Mouse (Mus musculus): ENCODE results near the gene Soat2. TPM values are rescaled to one million over a fixed set of nuclear protein-coding genes. Genes with fewer than 3 reads are reported as not detected.

Soat2 gene
- under 1 TPM in 1 of 2 experiments, not detected in 1; 0.26 TPM for total RNA-seq (2021)
- long read RNA-seq, experiment 1, result 0 reads
- long read RNA-seq, experiment 2, result 0 reads

DNA sequence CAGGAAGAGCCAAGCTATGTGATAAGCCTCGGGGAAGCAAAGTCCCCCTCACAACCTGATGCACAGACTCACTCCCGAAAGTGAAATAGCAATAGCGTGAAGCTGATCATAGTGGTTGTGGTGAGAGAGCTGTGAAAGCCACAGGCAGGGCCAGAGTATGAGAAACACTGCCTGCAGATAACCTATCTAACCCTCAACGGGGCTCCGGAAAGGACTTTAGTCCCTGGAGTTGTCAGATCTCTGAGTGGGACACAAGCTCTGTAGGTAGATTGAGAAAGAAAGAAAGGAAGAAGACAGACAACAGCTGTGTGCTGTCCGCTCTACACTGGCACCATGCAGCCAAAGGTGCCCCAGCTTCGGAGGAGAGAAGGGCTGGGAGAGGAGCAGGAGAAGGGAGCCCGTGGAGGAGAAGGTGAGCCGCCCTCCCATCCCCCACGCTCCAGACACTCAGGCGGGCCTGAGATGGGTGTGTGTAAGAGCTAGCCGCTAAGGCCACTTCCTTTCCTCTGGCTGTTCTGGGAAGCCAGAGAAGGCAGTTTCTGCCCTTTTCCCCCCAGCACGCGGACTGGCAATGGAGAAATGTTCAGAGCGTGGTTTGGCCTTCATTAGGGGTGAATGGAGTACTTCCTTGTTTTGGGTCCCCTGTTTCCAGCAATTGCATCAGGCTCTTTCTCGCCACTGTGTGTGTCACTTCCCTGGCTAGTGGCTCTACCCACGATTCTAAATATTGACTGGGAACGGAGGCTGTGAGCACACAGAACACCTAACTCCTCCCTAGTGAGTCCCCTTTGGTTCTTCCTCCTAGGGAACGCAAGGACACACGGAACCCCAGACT is at the start of gene Soat2:
TSS of gene Soat2 (plus strand) at position 226 of the 835 bp plus-strand sequence.
- TF ChIP-seq CTCF (IDR thresholded peaks at IDR 0.05), result no peak
- no peak for DNase-seq (ENCODE audit: extremely low spot score in 1 of 2, low spot score in 2 of 2)
- no peak within 1 kb of the TSS for H3K27ac ChIP-seq
- intact Hi-C loops (cut with DNase I), result no loop called here
- no peak within 1 kb of the TSS for H3K4me3 ChIP-seq

GRCm38 (mm10) chr15:102100996-102101671 is 49.2 kb upstream of the Soat2 start:
- TF ChIP-seq CTCF (IDR thresholded peaks at IDR 0.05), result peak; percentile 31
- peak overlapping the region; percentile 49 for H3K4me3 ChIP-seq
- intact Hi-C loops (cut with DNase I), result loop anchor here (5.0 kb wide), 1 partner anchor 121 kb away; no protein-coding TSS in a partner anchor
- no peak for DNase-seq (ENCODE audit: extremely low spot score in 1 of 2, low spot score in 2 of 2)
- H3K27ac ChIP-seq, result peak overlapping the region; percentile 87

DNA sequence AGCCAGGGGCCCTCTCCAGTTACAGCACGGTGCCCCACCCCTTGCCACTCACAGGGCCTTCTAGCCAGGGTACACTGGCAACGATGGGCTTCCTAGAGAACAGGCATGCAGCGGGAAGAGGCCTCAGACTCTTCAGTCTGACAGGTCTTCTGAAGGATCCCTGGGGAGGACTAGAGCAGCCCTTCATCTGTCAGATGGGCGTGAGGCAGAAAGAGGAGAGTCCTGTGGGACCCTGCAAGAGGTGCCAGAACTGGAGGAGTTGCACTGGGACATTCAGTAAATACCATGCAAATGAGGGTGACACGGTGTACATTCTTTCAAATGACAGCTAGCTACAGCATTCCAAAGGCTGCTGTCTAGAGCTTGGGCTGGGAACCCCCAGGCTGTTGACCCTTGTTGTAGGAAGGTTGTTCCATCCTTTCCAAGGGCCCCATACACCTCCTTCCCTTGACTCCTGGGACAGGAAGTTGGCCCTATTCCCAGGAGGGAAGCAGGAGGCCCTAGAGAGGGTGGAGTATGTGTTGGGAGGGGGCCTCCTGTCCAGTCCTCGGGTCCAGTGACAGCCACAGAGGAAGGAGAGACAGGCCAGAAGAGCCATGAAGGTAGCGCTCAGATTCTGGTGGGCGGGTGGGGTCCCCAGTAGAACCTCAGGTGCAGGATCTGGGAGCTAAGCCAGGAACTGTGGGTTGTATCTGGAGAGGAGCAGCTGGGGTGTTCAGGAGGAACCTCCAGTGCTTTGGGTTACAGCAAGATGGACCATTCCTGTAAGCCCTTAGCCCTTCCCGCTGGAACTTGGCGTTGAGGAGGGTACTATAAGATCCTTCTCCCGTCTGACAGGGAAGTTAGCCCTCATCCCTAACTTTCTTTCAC is 48.4 kb upstream of the Soat2 start:
- no peak for DNase-seq (ENCODE audit: extremely low spot score in 1 of 2, low spot score in 2 of 2)
- Histone ChIP-seq H3K27ac (peak overlapping the region; percentile 87), H3K4me3 (peak overlapping the region; percentile 49)
- TF ChIP-seq CTCF (IDR thresholded peaks at IDR 0.05), result no peak
- intact Hi-C loops (cut with DNase I), result loop anchor here (5.0 kb wide), 1 partner anchor 120 kb away; no protein-coding TSS in a partner anchor

DNA sequence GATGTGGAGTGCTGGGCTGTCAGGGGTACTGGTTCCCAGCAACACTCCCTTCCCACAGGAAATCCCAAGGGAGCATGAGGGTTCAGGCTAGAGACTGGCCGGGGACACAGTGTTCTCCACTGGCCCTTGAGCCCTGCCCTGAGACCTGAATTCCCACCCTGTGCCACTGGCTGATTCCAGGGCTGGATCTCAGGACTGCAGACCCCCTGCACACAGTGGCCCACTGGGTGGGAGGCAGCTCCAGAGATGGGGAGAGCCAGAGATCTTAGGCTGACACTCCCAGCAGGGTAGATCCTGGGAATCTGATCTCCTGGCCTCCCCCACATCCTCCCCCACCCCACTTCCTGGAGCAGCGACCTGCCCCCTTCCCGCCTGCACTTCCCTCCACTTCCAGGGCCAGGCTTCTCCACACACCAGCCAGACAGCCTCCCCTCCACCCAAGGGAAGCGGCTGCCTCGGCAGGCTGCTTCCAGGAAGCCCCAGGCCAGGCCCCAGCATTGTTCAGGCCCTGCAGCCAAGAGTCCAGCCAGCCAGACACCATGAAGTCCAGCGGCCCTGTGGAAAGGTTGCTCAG is 47.7 kb upstream of the Soat2 start:
- no peak for TF ChIP-seq CTCF (IDR thresholded peaks at IDR 0.05)
- intact Hi-C loops (cut with DNase I), result loop anchor here (5.0 kb wide), 1 partner anchor 120 kb away; no protein-coding TSS in a partner anchor
- H3K4me3 ChIP-seq, result peak overlapping the region; percentile 45
- DNase-seq (ENCODE audit: extremely low spot score in 1 of 2, low spot score in 2 of 2), result no peak
- peak overlapping the region; percentile 87 for H3K27ac ChIP-seq

DNA sequence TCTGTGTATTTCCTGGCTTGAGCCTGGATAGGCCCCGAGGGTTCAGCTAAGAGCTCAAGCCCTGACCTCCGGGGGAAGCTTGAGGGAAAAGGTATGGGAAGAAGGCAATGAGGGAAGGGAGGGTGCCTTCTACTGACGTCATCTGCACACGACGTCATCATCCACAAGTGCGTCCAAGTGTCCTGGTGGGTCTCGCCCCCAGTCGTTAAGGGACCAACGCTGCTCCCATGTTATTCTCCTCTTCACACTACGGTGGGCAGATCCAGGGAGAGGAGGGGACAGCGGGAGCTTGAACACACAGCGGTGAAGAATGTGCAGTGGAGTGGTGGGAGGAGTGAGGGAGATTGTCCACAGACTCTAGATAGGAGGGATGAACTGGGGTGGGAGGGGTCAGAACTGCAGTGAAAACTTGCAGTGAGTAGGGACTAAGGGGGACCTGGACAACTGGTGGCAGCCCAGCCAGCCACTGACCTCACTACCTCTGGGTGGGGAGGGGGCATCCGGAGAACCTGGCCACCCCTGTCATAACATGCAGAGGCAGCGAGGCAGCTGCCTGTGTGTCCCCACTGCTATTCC is 46.9 kb upstream of the Soat2 start:
- intact Hi-C loops (cut with DNase I), result loop anchor here (5.0 kb wide), 1 partner anchor 119 kb away; no protein-coding TSS in a partner anchor
- Histone ChIP-seq H3K4me3 (peak overlapping the region; percentile 45), H3K27ac (peak overlapping the region; percentile 87)
- no peak for TF ChIP-seq CTCF (IDR thresholded peaks at IDR 0.05)
- DNase-seq (ENCODE audit: extremely low spot score in 1 of 2, low spot score in 2 of 2), result no peak

- TF ChIP-seq CTCF (IDR thresholded peaks at IDR 0.05), result no peak
- DNase-seq (ENCODE audit: extremely low spot score in 1 of 2, low spot score in 2 of 2), result no peak
- intact Hi-C loops (cut with DNase I), result loop anchor here (5.0 kb wide), 1 partner anchor 118 kb away; no protein-coding TSS in a partner anchor
- Histone ChIP-seq H3K4me3 (peak overlapping the region; percentile 45), H3K27ac (peak overlapping the region; percentile 87)
These were observed 46.3 kb upstream of the Soat2 start for GRCm38 (mm10) chr15:102103947-102104555.

DNA sequence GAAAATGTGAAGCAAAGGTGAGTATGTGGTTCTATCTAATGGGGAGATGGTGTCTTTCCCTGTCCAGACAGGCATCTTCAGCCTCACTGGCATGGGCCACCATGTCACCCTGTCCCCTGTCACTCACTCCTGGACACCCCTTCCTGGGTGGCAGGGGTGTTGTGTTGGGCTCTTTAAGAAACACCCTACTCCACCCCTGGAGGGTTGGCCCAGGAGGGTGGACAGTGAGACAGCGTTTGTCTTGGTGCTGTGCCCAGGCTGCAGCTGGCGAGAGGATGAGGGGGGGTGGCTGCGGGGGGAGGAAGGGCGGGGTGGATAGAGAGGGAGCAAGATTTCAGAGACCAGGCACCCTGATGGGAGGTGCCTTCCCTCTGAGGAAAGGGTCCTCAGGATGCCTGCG is 45.0 kb upstream of the Soat2 start:
- no peak for TF ChIP-seq CTCF (IDR thresholded peaks at IDR 0.05)
- Histone ChIP-seq H3K27ac (peak overlapping the region; percentile 36; the same call in 1 of the 2 replicates), H3K4me3 (peak overlapping the region; percentile 11; the same call in 1 of the 2 replicates)
- DNase-seq (ENCODE audit: extremely low spot score in 1 of 2, low spot score in 2 of 2), result no peak
- intact Hi-C loops (cut with DNase I), result no loop called here

GRCm38 (mm10) chr15:102105764-102106730 is 44.3 kb upstream of the Soat2 start:
- peak overlapping the region; percentile 32; the same call in 1 of the 2 replicates for H3K27ac ChIP-seq
- intact Hi-C loops (cut with DNase I), result no loop called here
- DNase-seq (ENCODE audit: extremely low spot score in 1 of 2, low spot score in 2 of 2), result no peak
- TF ChIP-seq CTCF (IDR thresholded peaks at IDR 0.05), result peak; percentile 18
- peak overlapping the region; percentile 11; the same call in 1 of the 2 replicates for H3K4me3 ChIP-seq

- intact Hi-C loops (cut with DNase I), result no loop called here
- no peak for DNase-seq (ENCODE audit: extremely low spot score in 1 of 2, low spot score in 2 of 2)
- Histone ChIP-seq H3K4me3 (peak overlapping the region; percentile 36), H3K27ac (no peak overlapping the region)
- TF ChIP-seq CTCF (IDR thresholded peaks at IDR 0.05), result no peak
These were observed 43.4 kb upstream of the Soat2 start for GRCm38 (mm10) chr15:102106754-102107456.

Data from left cerebral cortex, adult 2 months (tissue).